Mouse (Mus musculus) heart, postnatal 0 days (tissue): ENCODE results near the gene C1qtnf9.

ENCODE experiments used
- CTCF ChIP-seq: IDR thresholded peaks from 2 replicates; pipeline ENCODE4 v1.5.1; 2016; ENCODE audit warnings: antibody characterized with exemption, control low read depth, low read depth
- EP300 ChIP-seq: IDR thresholded peaks from 2 replicates; pipeline ENCODE4 v1.6.1; 2016; ENCODE audit warnings: antibody characterized with exemption, low read depth

DNA sequence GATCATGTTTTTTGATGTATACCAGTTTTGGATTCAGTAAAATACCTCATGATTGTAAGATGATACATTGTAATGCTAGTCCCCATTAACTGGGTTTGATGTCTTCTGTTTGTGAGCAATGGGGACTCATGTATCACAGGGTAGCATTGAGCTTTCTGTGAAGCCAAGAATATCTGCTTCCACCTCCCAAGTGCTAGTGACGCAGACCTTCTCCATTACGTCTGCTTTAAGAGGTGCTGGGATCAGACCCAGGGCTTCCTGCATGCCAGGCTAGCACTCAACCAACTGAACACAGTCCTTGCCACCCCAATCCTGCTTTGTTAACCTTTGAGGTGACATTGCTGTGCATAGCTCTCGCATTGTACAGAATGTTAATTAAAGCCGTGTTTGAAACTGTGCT is 30.8 kb downstream of the C1qtnf9 start:
- TF ChIP-seq CTCF (no peak), EP300 (no peak)
